Mouse (Mus musculus) CH12F3 (cell line): ENCODE data around the gene Gm49373.
"Not testable (repeated sequence)": the region's sequence is repeated elsewhere in the genome, so short reads cannot be mapped to it uniquely, and the experiment has no call there.

Experiments used
- in situ Hi-C: fragments of 300-500 bp; cut with MboI; formaldehyde crosslinking; loops from 2 replicates; pipeline ENCODE4 v1.14.3; 2020; ENCODE audit warnings: low sequenced_read_pairs

The Gm49373 gene

DNA sequence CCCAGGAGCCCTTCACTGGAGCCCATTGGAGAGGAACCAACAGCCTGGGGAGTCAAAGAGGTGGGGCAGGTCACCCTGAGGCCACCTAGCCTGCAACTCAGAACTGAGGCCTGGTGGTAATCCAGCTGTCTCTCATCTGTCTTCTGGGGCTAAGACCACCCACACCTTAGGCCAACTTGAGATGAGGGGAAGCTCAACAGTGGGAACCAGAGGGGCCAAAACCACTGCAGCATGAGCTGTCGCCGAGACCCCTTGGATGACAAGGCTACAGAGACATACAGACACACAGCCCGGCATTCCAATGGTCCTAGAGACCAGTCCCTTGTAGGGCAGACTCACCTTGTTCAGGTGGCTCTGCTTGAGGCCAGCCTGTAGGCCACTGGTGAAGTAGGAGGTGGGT, 2.7 kb upstream of the Gm49373 start:
- in situ Hi-C loops = no loop called here

DNA sequence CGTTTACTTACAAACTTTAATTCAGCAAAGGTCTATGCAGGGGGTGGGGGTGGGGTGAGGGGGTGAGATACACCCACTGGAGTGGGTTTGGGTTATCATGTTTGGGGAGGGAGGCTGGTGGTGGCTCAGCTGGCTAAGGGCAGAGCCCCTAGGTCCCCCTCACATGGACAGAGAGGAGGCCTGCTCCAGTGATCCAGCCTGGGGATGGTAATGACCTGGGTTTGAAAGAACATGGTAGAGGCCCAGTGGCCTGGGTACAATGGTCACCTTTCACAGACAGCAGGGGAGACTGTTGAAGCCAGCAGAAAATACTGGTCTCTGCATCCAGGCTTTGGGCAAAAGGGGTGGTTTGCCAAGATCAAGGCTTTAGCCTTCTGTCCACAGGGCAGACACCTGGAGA, 1.3 kb upstream of the Gm49373 start:
- in situ Hi-C loops = no loop called here

DNA sequence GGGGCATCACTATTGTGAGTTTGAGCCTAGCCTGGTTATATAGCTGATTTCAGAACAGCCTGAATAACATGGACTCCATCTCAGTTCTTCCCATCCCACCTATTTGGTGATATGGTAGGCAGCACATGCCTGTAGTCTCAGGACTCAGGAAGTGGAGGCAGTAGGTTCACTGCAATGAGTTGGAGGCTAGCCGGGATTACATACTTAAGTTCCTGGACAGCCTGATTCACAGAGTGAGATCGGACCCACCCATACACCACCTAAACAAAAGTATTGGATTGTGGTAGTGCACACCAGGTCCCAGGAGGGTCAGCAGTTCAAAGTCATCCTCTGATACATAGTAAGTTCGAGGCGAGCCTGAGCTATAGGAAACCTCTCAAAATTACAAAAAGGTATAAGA, 255 bp downstream of the Gm49373 start:
- in situ Hi-C loops = no loop called here

DNA sequence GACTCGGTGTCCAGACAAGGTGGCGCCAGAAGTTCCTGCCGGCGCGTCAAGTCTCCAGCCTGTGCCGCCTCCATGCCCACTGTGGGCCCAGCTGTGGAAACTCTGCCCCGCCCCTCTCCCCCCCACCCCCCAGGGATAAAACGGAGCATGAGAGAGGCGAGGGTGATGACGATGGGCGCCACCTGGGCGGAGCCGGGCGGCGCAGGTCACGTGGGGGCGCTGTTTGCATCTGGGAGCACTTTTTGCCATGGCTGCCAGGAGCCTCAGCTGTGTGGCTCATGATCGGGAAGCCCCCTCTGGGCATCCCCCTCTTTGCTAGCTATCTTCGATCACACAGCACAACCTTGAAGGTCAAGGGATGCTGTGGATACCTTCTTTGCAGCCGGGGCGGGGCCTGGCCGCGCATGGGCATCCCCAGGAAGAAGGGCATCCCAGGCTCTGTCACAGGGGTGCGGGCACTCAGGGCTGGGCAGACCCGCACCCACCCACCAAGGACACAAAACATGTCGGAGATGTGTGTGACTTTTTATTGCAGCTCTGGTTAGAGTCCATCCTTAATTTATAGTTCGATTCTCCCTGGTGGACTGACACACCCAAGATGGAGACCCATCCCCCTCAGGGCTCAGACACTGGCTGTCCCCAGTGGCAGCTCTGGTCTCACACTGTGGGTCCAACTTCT, 5.8 kb downstream of the Gm49373 start, which contains the start of gene Zglp1:
TSS of gene Zglp1 (minus strand) at position 88 of the 679 bp plus-strand sequence.
- in situ Hi-C loops = no loop called here

DNA sequence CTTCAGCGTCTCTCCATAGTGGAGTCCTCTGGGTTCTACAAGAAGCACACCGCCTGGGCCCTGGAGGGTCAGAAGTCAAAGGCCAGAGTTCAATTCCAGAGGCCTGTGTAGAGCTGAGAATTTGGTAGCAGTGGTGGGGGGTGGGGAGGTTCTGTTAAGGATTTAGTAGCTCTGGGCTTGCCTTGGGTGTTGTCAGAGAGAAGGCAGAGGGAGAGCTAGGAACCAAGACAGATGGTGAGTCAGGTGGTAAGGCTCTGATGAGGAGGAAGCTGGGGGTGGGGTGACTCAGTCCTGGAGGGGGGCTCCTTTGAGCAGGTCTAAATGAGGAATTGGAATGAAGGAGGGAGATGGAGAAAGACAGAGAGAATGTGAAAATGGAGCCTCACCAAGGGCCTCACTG, 10.0 kb downstream of the Gm49373 start:
- in situ Hi-C loops = no loop called here

DNA sequence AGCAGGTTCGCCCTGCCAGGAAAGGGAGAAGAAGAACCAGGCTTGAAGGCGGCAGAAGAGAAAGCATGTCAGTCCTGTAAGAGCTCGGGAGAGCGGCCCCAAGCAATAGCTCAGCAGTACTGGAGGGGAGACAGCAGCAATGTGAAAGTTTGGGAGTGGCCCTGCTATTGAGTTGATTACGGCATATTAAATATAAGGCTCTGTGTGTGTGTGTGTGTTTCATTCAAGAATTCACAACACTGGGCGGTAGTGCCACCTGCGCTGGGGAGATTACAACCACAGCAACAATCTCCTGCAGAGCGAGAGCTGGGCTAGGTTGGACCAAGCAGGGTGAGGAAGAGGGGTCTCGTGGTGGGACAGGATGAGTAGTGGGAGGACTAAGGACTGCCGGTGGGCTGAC, 21.3 kb downstream of the Gm49373 start:
- in situ Hi-C loops = no loop called here

DNA sequence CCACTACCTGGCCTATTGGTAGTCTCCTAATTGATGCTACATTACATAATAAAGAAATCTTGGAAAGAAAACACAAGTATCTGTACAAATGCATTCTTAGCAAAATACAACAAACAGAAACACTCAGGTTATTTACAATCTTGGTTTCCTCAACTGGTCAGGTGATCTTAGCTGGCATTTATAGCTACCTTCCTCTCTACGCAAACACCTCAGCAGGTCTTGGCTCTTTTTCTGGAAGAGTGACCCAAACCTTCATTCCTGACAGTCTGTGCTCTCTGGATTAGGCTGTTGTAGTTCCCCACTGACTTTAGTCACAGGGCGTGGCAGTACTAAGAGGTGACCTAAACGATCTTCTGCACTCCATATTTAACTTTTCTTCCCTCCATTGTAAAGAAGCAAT, 27.7 kb downstream of the Gm49373 start:
- in situ Hi-C loops = no loop called here

DNA sequence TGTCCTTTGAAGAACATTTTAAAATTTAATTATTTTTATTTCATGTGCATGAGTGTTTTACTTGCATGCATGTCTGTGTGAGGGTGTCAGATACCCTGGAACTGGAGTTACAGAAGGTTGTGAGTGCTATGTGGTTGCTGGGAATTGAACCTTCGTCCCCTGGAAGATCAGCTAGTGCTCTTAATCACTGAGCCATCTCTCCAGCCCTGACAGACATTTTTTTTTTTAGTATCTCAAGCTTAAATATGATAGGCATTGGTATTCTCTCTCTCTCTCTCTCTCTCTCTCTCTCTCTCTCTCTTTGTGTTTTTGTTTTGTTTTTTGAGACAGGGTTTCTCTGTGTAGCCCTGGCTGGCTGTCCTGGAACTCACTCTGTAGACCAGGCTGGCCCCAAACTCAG, 28.1 kb downstream of the Gm49373 start:
- in situ Hi-C loops = not testable (repeated sequence)

DNA sequence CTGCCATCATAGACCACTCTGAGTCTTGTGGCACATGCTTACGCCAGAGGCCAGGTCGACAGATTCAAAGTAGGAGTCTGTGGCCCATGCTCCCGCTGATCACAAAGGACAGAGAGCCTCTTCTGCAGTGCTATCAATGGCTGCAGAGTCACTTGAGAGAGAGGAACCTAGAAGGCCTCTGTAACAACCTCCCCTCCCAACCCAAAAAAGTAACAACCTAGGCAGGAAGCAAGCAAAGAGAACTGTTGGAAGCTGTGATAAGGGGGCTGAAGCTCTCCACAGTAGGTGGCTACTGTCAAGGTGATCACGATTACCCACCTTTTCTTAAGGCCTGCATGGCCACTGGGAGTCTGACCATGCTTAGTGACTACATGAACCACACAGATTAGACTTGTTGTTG, 29.3 kb downstream of the Gm49373 start:
- in situ Hi-C loops = no loop called here

DNA sequence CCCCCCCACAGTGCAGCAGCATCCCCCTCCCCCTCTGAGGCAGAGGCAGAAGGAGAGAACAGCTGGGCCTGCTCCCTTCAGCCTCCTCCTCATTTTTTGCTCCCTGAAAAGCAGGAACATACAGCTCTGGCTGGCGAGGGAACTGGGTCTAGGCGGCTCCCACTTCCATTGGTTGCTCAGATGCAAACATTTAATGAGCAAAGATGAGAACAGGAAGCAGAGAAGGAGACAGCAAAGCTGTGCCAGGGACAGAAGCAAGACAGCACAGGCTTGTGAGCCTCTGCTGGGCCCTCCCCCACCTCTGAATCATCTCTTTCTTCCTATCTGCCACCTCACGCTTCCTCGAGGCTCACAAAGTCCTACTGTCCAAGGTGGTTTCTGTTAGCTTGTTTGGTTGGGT, 31.6 kb downstream of the Gm49373 start:
- in situ Hi-C loops = no loop called here

DNA sequence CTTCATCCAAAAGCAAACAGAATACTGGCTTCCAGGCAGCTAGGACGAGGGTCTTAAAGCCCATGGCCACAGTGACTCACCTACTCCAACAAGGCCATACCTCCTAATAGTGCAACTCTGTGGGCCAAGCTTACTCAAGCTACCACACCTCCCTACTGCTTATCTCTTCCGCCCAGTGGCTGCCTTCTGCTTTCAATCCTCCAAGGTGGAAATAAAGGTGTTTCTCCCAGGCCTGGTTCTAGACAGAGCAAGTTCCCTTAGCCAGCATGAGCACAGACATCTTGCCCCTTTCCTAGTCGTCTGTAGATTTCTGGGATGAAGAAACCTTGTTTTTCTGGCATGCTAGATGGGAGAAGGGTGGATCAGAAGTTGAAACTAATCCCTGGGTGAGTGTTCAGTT, 33.1 kb downstream of the Gm49373 start:
- in situ Hi-C loops = no loop called here

DNA sequence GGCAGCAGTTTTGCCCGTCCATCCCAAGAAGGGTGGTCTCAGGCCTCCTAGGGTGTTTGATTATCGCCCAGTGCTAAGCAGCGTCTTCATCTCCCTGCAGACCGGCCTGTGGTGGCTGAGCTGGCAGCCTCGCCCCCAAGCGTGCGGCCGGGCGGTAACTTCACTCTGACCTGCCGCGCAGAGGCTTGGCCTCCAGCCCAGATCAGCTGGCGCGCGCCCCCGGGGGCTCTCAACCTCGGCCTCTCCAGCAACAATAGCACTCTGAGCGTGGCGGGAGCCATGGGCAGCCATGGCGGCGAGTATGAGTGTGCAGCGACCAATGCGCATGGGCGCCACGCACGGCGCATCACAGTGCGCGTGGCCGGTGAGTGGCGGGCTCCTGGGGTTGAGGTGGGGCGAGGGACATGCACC, 35.4 kb downstream of the Gm49373 start:
- in situ Hi-C loops = no loop called here

DNA sequence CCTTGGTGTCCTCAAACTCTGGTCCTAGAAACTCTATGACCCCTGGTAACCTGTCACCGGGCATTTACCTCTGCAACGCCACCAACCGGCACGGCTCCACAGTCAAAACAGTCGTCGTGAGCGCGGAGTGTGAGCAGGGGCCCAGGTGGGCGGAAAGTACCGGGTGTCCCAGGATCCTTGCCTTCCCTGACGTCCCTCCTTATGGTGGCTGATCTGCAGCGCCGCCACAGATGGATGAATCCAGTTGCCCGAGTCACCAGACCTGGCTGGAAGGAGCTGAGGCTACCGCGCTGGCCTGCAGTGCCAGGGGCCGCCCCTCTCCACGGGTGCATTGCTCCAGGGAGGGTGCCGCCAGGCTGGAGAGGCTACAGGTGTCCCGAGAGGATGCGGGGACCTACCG, 36.2 kb downstream of the Gm49373 start:
- in situ Hi-C loops = no loop called here

DNA sequence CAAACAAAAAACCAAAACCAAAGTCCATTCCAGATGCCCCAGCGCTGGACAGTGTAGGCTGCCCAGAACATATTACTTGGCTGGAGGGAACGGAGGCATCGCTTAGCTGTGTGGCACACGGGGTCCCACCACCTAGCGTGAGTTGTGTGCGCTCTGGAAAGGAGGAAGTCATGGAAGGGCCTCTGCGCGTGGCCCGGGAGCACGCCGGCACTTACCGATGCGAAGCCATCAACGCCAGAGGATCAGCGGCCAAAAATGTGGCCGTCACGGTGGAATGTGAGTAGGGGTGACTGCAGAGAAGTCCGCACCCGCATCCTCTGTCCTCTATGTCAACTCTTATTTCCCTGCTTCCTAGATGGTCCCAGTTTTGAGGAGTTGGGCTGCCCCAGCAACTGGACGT, 36.7 kb downstream of the Gm49373 start:
- in situ Hi-C loops = no loop called here

DNA sequence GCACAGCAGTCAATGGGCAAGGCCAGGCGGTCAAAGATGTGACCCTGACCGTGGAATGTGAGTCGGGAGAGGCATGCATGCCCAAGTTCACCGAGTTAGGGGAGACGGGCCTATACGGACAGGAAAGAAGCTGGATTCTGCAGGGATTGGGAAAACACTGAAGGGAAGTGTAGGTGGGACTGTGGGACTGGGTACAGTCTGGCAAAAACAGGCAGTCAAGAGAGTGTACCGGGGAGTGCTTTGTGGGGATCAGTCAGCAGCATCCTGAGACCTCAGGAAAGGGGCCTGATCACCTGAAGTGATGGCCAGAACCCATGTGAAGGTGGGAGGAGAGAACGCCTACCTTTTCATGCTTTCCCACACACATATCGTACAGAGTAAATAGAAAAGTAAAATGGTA, 37.3 kb downstream of the Gm49373 start:
- in situ Hi-C loops = no loop called here

DNA sequence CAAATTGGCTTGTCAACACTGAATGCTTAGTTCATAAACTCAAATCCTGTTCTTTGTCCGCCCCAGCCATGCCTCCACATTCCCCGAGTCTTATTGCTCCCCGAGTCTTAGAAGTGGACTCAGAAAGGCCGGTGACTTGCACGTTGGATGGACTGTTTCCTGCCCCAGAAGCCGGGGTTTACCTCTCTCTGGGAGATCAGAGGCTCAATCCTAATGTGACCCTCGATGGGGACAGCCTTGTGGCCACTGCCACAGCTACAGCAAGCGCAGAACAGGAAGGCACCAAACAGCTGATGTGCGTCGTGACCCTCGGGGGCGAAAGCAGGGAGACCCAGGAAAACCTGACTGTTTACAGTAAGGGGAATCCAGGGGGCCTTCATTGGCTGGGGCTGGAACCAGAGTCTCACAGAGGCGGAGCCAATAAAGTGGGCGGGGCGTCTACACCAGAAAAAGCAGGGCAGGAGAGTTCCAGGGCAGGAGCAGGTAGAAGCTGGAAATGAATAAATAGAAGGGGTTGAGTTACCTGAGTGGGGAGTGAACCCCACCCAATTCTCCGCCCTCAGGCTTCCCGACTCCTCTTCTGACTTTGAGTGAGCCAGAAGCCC, 38.3 kb downstream of the Gm49373 start:
- in situ Hi-C loops = no loop called here

DNA sequence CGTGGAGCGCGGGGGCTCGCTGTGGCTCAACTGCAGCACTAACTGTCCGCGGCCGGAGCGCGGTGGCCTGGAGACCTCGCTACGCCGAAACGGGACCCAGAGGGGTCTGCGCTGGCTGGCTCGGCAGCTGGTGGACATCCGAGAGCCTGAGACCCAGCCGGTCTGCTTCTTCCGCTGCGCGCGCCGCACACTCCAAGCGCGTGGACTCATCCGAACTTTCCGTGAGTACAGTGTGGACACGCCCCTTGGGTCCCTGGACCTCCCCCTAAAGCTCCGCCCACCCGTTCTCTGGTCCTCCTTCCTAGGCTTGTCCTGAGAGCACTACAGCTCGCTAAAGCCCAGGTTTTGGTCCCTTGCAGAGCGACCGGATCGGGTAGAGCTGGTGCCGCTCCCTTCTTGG, 39.8 kb downstream of the Gm49373 start:
- in situ Hi-C loops = no loop called here

DNA sequence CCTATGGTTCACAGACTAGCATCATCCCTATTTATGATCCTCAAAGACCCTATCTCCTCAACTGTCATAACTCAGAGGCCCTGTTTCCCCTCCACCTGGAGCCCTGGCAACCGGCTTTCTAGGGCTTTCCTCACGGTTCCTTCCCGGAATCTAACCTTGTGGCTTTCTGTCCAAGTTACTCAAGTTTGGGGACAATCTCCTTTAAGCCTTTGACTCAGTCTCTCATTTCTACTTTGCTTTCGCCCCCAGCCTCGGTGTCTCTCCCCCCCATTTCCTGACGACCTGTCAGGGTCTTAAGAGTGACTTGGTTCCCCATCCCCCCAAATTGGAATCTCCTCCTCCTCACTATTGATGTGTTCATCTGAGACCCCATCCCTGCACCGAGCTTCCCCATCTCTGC, 40.4 kb downstream of the Gm49373 start:
- in situ Hi-C loops = no loop called here

DNA sequence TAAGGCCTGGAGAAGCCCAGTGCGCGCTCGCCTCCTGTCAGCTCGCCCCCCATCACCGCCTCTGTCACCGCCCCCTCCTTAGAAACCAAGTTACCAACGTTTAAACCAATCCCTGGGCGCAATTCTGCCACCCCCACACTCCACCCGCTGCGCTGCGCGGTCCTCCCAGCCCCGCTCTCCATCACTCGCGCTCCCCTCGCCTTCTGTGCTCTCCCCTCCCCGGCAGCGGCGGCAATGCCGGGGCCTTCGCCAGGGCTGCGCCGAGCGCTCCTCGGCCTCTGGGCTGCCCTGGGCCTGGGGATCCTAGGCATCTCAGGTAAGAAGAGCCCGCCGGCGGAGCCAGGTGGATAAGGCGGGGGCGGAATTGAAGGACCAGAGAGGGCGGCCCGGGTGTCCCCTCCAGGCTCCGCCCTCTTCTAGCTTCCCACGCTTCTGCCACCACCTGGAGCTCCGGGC, 41.0 kb downstream of the Gm49373 start, which contains the start of gene Icam5:
TSS of gene Icam5 (plus strand) at position 178 of the 456 bp plus-strand sequence.
- in situ Hi-C loops = no loop called here

DNA sequence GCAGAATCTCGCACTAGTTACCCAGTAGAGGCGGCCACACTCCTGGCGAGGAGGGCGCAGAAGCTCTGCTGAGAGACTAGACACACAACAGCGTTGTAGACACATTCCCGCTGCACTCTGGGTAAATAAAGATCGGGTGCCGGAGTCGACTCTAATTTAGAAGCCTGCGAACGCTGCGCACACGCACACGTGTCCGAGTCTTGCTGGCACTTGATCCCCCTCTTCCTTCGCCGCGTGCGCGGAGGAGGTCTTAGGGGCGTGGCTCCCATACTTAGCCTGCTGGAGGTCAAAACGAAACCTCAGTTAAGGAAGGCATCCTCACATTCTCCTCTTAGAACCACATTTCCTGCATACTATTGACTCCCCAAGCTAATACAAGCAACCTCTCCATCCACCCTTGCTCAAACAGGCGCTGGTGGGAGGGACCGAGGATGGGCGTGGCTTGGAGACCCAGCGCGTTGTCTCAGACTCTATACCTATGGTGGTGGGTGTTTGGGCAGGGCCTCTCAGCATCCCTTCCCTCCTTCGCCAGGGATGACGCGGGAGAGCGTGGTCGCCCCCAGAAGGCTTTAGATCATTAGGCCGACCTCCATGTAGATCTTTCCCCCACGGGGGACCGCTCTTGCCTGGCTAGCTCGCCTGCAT, 41.5 kb downstream of the Gm49373 start:
- in situ Hi-C loops = no loop called here

DNA sequence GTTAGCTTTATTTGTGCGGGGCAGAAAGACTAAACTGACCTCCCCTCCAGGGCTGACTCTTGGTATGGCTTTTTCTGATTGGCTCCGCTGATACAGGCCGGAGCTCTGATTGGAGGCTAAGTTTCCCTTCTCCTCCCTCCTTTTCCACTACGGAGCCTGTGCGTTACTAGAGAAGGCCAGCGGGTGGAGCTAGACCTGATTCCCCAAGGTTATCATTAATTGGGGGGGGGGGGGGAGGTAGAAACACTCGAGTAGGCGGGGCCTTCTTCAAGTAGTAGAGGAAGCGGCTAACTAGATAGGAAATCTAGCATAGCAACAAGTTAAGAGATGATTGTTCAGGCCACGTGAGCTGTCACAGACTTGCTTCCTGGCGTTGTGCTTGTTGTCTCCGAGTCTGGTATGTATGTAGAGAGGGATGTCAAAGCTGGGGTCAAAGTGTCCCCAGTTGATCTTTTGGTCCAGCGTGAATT, 42.1 kb downstream of the Gm49373 start:
- in situ Hi-C loops = no loop called here

DNA sequence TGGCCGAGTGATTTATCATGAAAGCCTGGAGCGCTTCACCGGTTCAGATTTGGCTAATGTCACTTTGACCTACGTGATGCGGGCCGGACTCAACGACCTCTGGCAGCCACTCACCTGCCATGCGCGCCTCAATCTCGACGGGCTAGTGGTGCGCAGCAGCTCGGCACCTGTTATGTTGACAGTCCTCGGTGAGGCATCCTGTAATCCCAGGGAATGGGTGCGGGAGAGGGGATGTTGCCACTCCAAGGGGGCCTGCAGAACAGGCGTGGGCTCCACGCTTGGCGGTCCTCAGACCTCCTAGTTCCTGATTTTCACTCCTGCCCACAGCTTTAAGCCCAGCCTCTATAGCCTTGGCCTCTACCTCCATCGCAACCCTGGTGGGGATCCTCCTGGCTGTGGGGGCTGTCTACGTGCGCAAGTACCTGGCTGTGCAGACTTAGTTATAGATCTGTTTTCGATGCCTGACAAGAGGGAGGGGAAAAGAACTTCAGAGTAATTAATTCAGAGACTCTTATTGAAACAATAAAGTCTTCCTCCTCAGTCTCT, 42.8 kb downstream of the Gm49373 start:
- in situ Hi-C loops = no loop called here
